Mouse (Mus musculus) hindbrain, embryonic 11.5 days (tissue): ENCODE measurements around the gene Gja5. TPM values are rescaled to one million over a fixed set of nuclear protein-coding genes. Genes with fewer than 3 reads are reported as not detected.

ENCODE experiments used
- ATAC-seq: fragments of 200-750 bp; cut with Nextera tagmentation; 2 replicates; pipeline ENCODE4 v1.8.0; 2017; ENCODE audit warnings: mild to moderate bottlenecking, moderate TSS enrichment, moderate library complexity; ENCODE audit not compliant: low FRiP score
- DNase-seq: peaks from one replicate; pipeline ENCODE4 v3.0.0-alpha.2; 2015; ENCODE audit warnings: low spot score
- H3K27ac ChIP-seq: fragments of 300-500 bp; sonication (generic); 2 replicates; pipeline ENCODE4 v1.5.1; 2014; ENCODE audit warnings: mild to moderate bottlenecking, low read depth, low read length
- H3K27me3 ChIP-seq: fragments of 300-500 bp; sonication (generic); 2 replicates; pipeline ENCODE4 v1.6.1; 2014; ENCODE audit warnings: mild to moderate bottlenecking, low read length, moderate library complexity, mixed read lengths; ENCODE audit not compliant: control insufficient read depth, insufficient read depth
- H3K36me3 ChIP-seq: fragments of 300-500 bp; sonication (generic); 2 replicates; pipeline ENCODE4 v1.6.1; 2014; ENCODE audit warnings: mild to moderate bottlenecking, low read length, moderate library complexity, mixed read lengths; ENCODE audit not compliant: control insufficient read depth, insufficient read depth
- H3K4me1 ChIP-seq: fragments of 300-500 bp; sonication (generic); replicated peaks from 2 replicates; pipeline ENCODE4 v1.6.1; 2014; ENCODE audit warnings: low read length, mixed read lengths; ENCODE audit not compliant: control insufficient read depth, insufficient read depth
- H3K4me2 ChIP-seq: fragments of 300-500 bp; sonication (generic); replicated peaks from 2 replicates; pipeline ENCODE4 v1.6.1; 2014; ENCODE audit warnings: mild to moderate bottlenecking, low read depth, low read length
- H3K4me3 ChIP-seq: fragments of 300-500 bp; sonication (generic); 2 replicates; pipeline ENCODE4 v1.5.1; 2014; ENCODE audit warnings: low read depth, low read length
- H3K9ac ChIP-seq: fragments of 300-500 bp; sonication (generic); 2 replicates; pipeline ENCODE4 v1.6.1; 2014; ENCODE audit warnings: low read depth, low read length
- H3K9me3 ChIP-seq: fragments of 300-500 bp; sonication (generic); 2 replicates; pipeline ENCODE4 v1.6.1; 2016; ENCODE audit warnings: low read length; ENCODE audit not compliant: control insufficient read depth
- WGBS: fragments of 180-500 bp; shearing (Covaris S2); extraction: QIAGEN DNeasy Blood & Tissue Kit; methylation state at CpG from one replicate; pipeline ENCODE4 v1.1.7; 2014; 5-methylcytosine and 5-hydroxymethylcytosine counted together
- polyA plus RNA-seq: library from polyadenylated mRNA; unstranded; fragments of >200 nt; fragmentation: Nextera tagmentation; extraction: Ambion mirVana; gene quantifications from 2 replicates; pipeline ENCODE4 v1.2.1, GENCODE M21; 2014

Gene Gja5
- polyA plus RNA-seq, 1 experiment from 2014 or later = 2.5 TPM

DNA sequence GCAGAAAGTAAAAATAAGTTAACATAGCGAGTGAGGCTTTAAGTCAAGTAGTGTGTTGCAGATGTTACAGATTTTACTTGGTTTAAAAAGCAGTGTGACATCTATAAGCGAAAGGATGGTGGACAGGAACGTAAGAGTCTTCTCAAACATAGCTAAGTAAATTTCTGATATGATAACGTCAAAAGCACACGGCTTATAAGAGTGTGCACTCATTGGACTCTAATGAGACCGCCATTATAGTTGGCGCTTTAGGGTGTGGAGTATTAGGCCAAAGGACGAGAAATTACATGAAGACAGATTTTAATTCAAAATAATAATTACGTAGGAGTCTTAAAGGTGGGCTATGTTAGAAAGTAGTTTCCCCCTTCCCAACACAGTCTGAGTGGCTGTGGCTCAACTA is 1.1 kb downstream of the Gja5 start:
- Histone ChIP-seq H3K27ac (no peak overlapping the region), H3K4me1 (0 out of 2 replicates have a peak, but pooled peaks cover 2% of the 10 kb centered on the region), H3K4me3 (peak overlapping the region; percentile 97), H3K27me3 (no peaks in the 10 kb centered on the region), H3K9me3 (no peaks in the 10 kb centered on the region), H3K9ac (peak overlapping the region; percentile 95; the same call in 1 of the 2 replicates), H3K36me3 (no peaks in the 10 kb centered on the region), H3K4me2 (peak overlapping the region; percentile 86)
- ATAC-seq (no peak; the same call in 1 of the 2 replicates), DNase-seq (no peak)
- 53% methylated on average over 9 of the region's 9 CpGs for WGBS

DNA sequence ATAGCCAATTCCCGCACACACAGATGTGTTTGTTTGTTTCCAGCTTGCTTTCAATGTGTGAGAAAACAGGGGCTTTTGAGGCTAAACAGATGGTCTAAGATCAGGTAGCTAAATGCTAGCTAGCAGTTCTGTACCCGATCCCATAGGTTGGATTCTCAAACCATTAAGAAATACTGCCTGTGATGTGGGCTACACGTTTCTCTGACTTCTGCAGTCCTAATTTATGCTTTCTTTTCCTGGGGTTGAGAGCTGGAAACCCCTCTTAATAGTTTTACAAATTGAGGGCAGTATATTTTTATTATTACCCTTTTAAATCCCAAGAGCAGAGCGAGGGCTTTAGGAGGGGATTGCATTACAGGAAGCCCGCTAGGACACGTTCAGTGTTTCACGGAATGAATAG is 16.5 kb downstream of the Gja5 start:
- H3K27ac ChIP-seq = no peak overlapping the region
- ATAC-seq = no peak
- H3K4me3 ChIP-seq = no peak overlapping the region
- H3K9ac ChIP-seq = no peak overlapping the region
- WGBS = 75% methylated on average over 7 of the region's 7 CpGs
- no peaks in the 10 kb centered on the region for H3K4me1 ChIP-seq
- H3K27me3 ChIP-seq = no peaks in the 10 kb centered on the region
- H3K9me3 ChIP-seq = no peaks in the 10 kb centered on the region
- H3K4me2 ChIP-seq = no peak overlapping the region
- no peaks in the 10 kb centered on the region for H3K36me3 ChIP-seq
- DNase-seq = no peak

DNA sequence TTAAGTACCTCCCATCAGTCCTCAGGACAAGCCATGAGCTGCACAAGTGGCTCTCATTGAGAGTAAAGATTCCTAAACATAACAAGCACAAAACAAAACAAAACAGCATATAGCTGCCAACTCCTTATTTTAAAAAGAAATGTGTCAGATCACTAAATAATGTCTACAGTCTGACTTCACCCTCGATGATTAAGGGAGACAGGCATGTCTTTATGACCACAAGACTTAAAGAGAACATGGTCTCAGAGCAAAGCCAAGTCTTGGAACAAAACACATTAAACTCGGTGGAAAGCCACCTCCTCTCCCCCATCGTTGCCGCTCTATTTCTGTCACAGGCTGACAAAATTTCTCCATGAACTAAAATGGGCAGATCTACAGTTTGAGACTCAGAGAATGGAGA is 20.1 kb downstream of the Gja5 start:
- DNase-seq (no peak), ATAC-seq (no peak)
- WGBS = 92% methylated on average over 4 of the region's 4 CpGs
- Histone ChIP-seq H3K27me3 (no peaks in the 10 kb centered on the region), H3K4me3 (no peak overlapping the region), H3K36me3 (no peaks in the 10 kb centered on the region), H3K9ac (no peak overlapping the region), H3K4me2 (no peak overlapping the region), H3K27ac (no peak overlapping the region), H3K9me3 (no peaks in the 10 kb centered on the region), H3K4me1 (no peaks in the 10 kb centered on the region)

DNA sequence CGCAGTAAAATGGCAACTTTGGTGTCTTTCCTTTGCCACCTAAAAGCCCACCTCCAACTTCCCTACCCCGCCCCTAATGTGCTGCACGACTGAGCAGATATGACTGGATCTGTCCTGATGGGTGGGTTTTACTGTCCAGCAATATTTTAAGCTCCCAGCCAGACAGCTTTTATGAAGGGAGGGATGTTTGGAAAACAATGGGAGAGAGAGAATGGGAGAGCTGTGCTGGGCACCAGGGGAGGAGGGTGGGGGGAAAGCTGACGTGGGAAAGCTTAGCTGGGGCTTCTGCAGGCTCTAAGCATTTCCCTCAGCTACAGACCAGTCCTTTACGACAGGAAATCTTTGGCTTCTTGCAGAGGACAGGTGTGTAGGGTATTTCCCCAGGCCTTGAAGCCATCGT is 21.4 kb downstream of the Gja5 start, which contains the start of gene Gja8:
Gja8 (minus strand) TSS at position 101 of the 400 bp plus-strand sequence.
- 69% methylated on average over 6 of the region's 6 CpGs for WGBS
- DNase-seq (no peak), ATAC-seq (no peak)
- Histone ChIP-seq H3K27ac (no peak within 1 kb of the TSS), H3K4me2 (no peak within 1 kb of the TSS), H3K4me3 (no peak within 1 kb of the TSS), H3K4me1 (peaks cover 1% of the 10 kb centered on the region; the same call in 1 of the 2 replicates), H3K9me3 (no peaks in the 10 kb centered on the region), H3K27me3 (no peaks in the 10 kb centered on the region), H3K36me3 (no peaks in the 10 kb centered on the region), H3K9ac (no peak within 1 kb of the TSS)

DNA sequence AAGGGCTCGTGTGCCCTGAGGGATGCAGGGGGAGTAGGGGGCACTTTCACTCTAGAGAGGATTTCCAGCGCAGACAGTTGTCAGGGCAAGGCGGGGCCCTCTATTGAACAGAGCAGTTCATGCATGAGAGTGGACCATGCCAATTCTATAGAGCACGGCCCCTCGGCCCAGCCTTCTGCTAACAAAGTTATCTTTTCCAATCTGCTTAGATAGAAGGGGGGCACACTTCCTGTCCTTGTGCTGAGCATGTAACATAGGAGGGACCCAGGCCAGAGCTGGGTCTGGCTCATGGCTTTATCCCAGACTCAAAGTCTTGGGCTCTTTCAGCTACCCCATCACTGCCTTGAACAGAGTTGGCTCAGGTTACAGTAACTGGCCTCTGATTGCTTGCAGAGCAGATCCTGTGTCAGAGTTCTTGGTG is 26.8 kb downstream of the Gja5 start:
- Histone ChIP-seq H3K9ac (no peak overlapping the region), H3K36me3 (no peaks in the 10 kb centered on the region), H3K4me2 (0 out of 2 replicates have a peak overlapping the region, but pooled peaks have one; percentile 6), H3K4me1 (peaks cover 7% of the 10 kb centered on the region; the same call in 1 of the 2 replicates), H3K27me3 (no peaks in the 10 kb centered on the region), H3K4me3 (no peak overlapping the region), H3K27ac (no peak overlapping the region), H3K9me3 (no peaks in the 10 kb centered on the region)
- DNase-seq (peak; percentile 46), ATAC-seq (peak; percentile 80)
- WGBS = 21% methylated on average over 5 of the region's 5 CpGs

DNA sequence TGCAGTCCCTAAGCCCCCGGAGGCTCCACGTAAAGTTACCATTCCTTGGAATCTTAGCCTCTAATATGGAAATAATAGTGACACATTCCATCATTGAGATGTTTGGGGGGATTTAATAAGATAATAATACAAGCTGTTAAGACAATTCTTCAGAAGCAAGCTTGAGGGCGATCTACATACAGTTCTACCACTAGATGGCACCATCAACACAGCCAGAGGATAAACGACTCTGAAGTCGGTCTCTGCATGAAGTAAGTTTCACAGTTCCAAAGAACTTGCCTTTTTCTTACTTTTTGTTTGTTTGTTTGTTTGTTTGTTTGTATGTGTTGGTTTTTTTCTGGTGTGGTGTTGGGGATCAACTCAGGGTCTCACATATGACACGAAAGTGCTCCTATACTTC is 31.7 kb downstream of the Gja5 start:
- Histone ChIP-seq H3K9me3 (no peaks in the 10 kb centered on the region), H3K4me3 (no peak overlapping the region), H3K27ac (no peak overlapping the region), H3K4me2 (no peak overlapping the region), H3K9ac (no peak overlapping the region), H3K36me3 (no peaks in the 10 kb centered on the region), H3K27me3 (no peaks in the 10 kb centered on the region), H3K4me1 (peaks cover 8% of the 10 kb centered on the region; the same call in 1 of the 2 replicates)
- 10% methylated on average over 6 of the region's 6 CpGs for WGBS
- peak; percentile 80 for DNase-seq
- no peak for ATAC-seq

DNA sequence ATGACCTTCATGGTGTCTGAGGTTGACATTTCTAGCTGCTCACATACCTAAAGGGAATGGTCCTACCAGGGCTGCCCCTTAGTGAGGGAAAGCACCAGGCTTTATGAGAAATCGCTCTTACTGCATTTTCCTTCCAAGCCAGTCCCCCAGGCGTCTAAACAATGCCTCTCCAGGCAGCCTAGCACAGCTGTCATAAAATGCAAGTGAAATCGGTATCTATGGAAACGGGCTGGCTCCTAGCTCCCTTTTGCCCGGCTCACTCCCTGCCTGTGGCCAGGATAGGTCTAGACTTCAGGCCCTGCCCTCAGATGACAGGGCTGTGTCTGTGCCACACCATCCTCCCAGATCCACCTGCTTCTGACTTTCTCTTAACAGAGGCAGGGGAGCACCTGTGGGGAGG is 33.1 kb downstream of the Gja5 start:
- DNase-seq (peak; percentile 48), ATAC-seq (peak; percentile 66)
- 18% methylated on average over 5 of the region's 5 CpGs for WGBS

DNA sequence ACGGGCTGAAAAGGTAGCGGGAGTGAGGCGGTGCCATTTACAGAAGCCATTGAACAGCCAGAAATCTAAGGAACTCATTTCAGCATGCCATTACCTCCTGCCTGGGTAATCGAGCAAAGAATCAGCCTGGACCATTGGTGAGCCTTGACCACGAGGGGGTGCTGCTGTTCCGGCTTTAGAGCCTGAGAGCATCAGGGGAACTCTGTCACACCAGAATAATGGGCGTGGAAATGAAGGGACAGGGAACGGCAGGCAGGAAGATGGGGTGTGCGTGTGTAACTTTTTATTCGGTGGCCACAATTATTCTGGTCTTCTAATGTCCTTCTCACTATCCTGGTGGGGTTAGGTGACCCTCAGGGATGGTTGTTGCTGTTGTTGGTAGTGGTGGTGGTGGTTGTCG is 34.2 kb downstream of the Gja5 start:
- 12% methylated on average over 11 of the region's 11 CpGs for WGBS
- no peak overlapping the region for H3K9ac ChIP-seq
- no peak overlapping the region for H3K27ac ChIP-seq
- peaks cover 5% of the 10 kb centered on the region; the same call in 1 of the 2 replicates for H3K4me1 ChIP-seq
- no peaks in the 10 kb centered on the region for H3K9me3 ChIP-seq
- H3K27me3 ChIP-seq = no peaks in the 10 kb centered on the region
- H3K36me3 ChIP-seq = no peaks in the 10 kb centered on the region
- no peak overlapping the region for H3K4me3 ChIP-seq
- DNase-seq = peak; percentile 97
- peak; percentile 76 for ATAC-seq
- no peak overlapping the region for H3K4me2 ChIP-seq

More for the DNA sequence above, 33.1 kb downstream of the Gja5 start:
- peak overlapping the region; percentile 33; the same call in 1 of the 2 replicates for H3K27ac ChIP-seq
- H3K4me3 ChIP-seq = no peak overlapping the region
- no peaks in the 10 kb centered on the region for H3K36me3 ChIP-seq
- no peaks in the 10 kb centered on the region for H3K9me3 ChIP-seq
- no peaks in the 10 kb centered on the region for H3K27me3 ChIP-seq
- H3K4me1 ChIP-seq = peaks cover 5% of the 10 kb centered on the region; the same call in 1 of the 2 replicates
- no peak overlapping the region for H3K9ac ChIP-seq
- H3K4me2 ChIP-seq = no peak overlapping the region

DNA sequence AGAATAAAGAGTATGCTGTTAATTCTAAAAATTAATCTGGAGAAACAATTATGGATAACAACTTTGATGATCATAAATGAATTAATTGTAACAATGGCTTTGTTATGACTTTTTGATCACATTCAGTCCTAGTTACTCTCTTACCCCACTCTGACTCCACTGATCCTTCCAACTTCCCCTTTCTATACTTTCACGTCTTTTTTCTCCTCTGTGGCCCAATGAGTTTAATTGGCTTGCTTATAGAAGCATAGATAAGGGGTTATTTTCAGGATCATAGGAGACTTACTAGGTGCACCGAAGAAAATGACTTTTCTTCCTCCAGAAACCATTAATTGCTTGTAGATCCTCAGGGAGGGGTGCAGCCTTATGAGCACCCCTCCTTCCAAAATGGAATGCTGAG is 38.2 kb downstream of the Gja5 start:
- Histone ChIP-seq H3K4me2 (no peak overlapping the region), H3K27me3 (no peaks in the 10 kb centered on the region), H3K4me1 (peaks cover 3% of the 10 kb centered on the region; the same call in 1 of the 2 replicates), H3K9me3 (no peaks in the 10 kb centered on the region), H3K36me3 (no peaks in the 10 kb centered on the region), H3K9ac (no peak overlapping the region), H3K27ac (no peak overlapping the region), H3K4me3 (no peak overlapping the region)
- ATAC-seq = no peak
- WGBS = 89% methylated on average over 2 of the region's 2 CpGs
- DNase-seq = no peak
